Mouse (Mus musculus): Measurements from ENCODE around the gene Nmnat1. TPM values are rescaled to one million over a fixed set of nuclear protein-coding genes. Genes with fewer than 3 reads are reported as not detected.

The Nmnat1 gene
- total RNA-seq, 2 experiments from 2014 or later, result 9.9 to 12.8 TPM

DNA sequence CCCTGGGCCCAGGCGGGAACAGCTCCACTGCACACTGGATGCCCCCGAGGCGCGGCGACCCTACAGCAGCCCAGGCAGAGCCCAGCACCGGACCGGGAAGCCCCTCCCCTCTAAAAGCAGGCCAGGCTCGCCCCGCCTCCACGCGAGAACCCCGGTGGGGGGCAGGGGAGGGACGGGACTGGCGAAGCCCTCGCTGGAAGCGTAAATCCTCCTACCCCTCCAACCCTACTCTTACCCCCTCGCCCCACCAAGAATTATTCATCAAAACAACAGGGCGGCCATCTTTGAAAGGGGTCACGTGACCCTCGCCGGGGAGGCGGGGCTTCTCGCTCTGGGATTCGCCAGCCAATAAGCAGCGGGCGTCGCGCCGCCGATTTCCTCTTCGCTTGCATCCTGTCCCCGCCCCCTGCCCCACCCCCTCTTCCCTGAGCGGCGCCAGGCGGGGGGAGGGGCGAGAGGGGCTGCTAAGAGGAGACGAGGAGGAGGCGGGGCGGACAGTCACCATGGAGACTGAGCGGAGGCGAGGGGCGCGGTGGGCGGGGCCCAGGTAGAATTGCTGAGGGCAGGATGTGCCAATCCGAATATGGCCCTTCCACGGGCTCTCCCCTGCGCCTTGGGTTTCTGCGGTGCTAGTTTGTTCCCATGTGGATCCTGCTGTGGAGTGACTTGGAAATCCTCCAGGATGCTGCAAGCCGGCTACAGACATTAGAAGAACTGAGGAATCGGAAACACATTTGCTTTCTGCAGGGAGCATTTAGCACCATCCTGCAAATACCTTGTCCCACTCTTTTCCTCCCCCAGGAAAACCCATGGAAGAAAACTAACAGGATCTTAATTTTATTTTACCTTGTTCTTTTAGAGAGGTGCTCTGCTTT, 58.4 kb downstream of the Nmnat1 start, which contains the start of gene Ube4b:
Gene Ube4b (minus strand): TSS at position 425 of the 875 bp plus-strand sequence.
- TF ChIP-seq CTCF (IDR thresholded peaks at IDR 0.05), result no peak
- peak; percentile 97 to 98 for DNase-seq (ENCODE audit: extremely low spot score in 1 of 2, low spot score in 2 of 2)
- Histone ChIP-seq H3K27ac (peak within 1 kb of the TSS; percentile 99), H3K4me3 (peak within 1 kb of the TSS; percentile 99)
- intact Hi-C loops (cut with DNase I), result loop anchor here (2.0 kb wide), 2 partner anchors 18 to 120 kb away; partner anchors contain the start of gene Kif1b

DNA sequence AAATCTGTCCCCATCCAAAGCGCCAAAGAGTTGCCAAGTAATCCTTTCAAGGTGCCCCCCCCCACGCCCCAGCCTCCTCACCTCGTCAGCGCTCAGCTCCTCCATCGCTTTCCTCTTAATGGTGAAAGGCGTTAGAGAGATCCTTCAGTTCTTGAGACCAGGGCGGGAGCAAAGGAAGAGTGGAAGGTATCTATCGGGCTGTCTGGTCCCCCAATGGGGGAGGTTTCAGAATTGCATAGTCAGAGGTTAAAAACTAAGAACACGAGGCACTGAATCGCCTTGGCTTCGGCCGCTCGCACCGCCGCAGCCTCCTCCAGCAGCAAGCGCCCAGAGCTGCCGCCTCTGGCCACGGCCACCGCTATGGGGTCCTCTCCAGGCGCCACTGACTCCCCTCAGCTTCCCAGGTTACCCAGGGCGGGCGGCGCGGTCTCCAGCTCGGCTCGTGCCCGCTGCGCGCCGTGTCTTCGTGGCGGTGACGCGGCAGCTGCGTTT, 59.2 kb downstream of the Nmnat1 start:
- peak overlapping the region; percentile 99 for H3K27ac ChIP-seq
- intact Hi-C loops (cut with DNase I), result loop anchor here (2.0 kb wide), 3 partner anchors 19 to 119 kb away; partner anchors contain the start of gene Kif1b
- no peak for TF ChIP-seq CTCF (IDR thresholded peaks at IDR 0.05)
- peak in 1 of 2 experiments; percentile 25 for DNase-seq (ENCODE audit: extremely low spot score in 1 of 2, low spot score in 2 of 2)
- H3K4me3 ChIP-seq, result peak overlapping the region; percentile 99

DNA sequence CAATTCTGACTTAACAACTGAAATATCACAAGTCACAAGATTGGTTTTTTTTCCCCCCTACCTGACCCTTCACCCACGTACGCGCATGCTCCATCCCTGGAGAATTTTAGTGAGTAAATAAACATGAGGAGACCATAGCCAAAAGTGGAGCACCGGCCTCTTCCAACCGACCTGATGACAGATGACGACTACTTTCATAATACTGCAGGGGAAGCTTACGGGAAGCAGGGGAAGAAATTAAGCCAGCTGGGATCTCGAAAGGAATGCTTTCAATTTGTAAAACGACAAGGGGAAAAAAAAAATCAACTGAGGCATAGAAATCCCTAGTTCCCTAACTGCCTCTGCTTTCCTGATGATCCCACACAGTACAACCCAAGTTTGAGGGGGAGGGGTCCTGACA, 60.2 kb downstream of the Nmnat1 start:
- peak overlapping the region; percentile 99 for H3K4me3 ChIP-seq
- intact Hi-C loops (cut with DNase I), result loop anchor here (2.0 kb wide), 1 partner anchor 20 kb away; no protein-coding TSS in a partner anchor
- peak overlapping the region; percentile 99; the same call in 1 of the 2 replicates for H3K27ac ChIP-seq
- no peak for DNase-seq (ENCODE audit: extremely low spot score in 1 of 2, low spot score in 2 of 2)
- TF ChIP-seq CTCF (IDR thresholded peaks at IDR 0.05), result no peak

DNA sequence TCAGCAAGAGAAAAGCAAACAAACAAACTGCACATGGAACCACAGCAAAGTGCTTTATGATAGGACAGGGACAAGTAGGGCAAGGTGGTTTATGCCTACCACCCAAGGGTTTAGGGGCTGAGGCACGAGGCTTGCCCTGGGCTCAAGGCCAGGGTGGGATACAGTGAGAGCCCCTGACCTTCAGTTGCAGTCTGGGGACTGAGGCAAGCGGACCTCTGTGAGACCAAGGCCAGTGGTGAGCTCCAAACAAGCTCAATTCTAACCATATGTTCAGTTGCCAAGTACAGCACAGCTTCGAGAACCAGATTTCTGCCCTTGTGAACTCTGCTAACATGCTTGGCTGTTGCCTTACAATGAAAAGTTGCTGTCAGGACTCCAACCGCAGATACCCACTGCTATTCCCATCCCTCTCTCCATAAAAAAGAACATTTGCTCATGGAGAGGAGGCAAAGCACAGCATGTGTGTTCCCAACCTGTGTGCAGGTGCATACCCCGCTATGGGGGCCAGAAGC, 67.1 kb downstream of the Nmnat1 start:
- no peak for TF ChIP-seq CTCF (IDR thresholded peaks at IDR 0.05)
- intact Hi-C loops (cut with DNase I), result no loop called here
- H3K27ac ChIP-seq, result no peak overlapping the region
- no peak for DNase-seq (ENCODE audit: extremely low spot score in 1 of 2, low spot score in 2 of 2)
- H3K4me3 ChIP-seq, result no peak overlapping the region

Other genes starting within 250 kb of the Nmnat1 start
- 100 to 1,000 TPM; 444 to 487 TPM for gene Kif1b, start 177.5 kb downstream of the Nmnat1 start, total RNA-seq (2021)
- gene Ube4b, start 58.5 kb downstream of the Nmnat1 start, total RNA-seq (2021), result 100 to 1,000 TPM; 110 TPM
- gene Rbp7, start 30.2 kb downstream of the Nmnat1 start, total RNA-seq (2021), result not detected
- gene Tmem274, start 7.8 kb downstream of the Nmnat1 start, total RNA-seq (2021), result not detected
- 10 to 100 TPM; 16.8 to 17.6 TPM for gene Lzic, start within 50 bp of the Nmnat1 start, total RNA-seq (2021)
- 10 to 100 TPM; 35.3 to 35.9 TPM for gene Ctnnbip1, start 33.0 kb upstream of the Nmnat1 start, total RNA-seq (2021)
- 1,000 to 10,000 TPM; 1,405 to 1,413 TPM for gene Clstn1, start 101.3 kb upstream of the Nmnat1 start, total RNA-seq (2021)
- gene Pik3cd, start 217.4 kb upstream of the Nmnat1 start, total RNA-seq (2021), result 10 to 100 TPM; 24.6 to 25.4 TPM